Mouse (Mus musculus) mouse trophoblast stem cell (cell line): ENCODE data around the gene Kctd12.

Source experiments
- in situ Hi-C, 2 experiments: fragments of 300-500 bp; cut with MseI, MboI; formaldehyde crosslinking; loops; 2 replicates in 1 of 2; 3 replicates in 1 of 2; pipeline ENCODE4 v1.15.1; 2025

Kctd12 gene

GRCm38 (mm10) chr14:102982627-102983540 lies at the start of gene Kctd12:
Gene Kctd12, minus strand, starts transcription at chr14:102982637.
- in situ Hi-C loops: loop anchor here (5.0 to 25.0 kb wide), 3 partner anchors 176 to 1046 kb away; no protein-coding TSS in a partner anchor

GRCm38 (mm10) chr14:103029203-103029602 lies 46.8 kb upstream of the Kctd12 start:
- in situ Hi-C loops: no loop called here

GRCm38 (mm10) chr14:103020046-103020445 lies 37.6 kb upstream of the Kctd12 start:
- in situ Hi-C loops: no loop called here

GRCm38 (mm10) chr14:103017009-103017408 lies 34.6 kb upstream of the Kctd12 start:
- in situ Hi-C loops: no loop called here

- in situ Hi-C loops: loop anchor here (5.0 kb wide), 2 partner anchors 35 to 40 kb away; partner anchors contain the start of gene Acod1 (in 1 of the 2)
Observed at GRCm38 (mm10) chr14:103012563-103013150, 30.2 kb upstream of the Kctd12 start.

- in situ Hi-C loops: loop anchor here (5.0 kb wide), 2 partner anchors 36 to 41 kb away; partner anchors contain the start of gene Acod1 (in 1 of the 2)
Observed at GRCm38 (mm10) chr14:103011782-103012181, 29.3 kb upstream of the Kctd12 start.

- in situ Hi-C loops: no loop called here
Observed at GRCm38 (mm10) chr14:103007737-103008136, 25.3 kb upstream of the Kctd12 start.

- in situ Hi-C loops: loop anchor here (25.0 kb wide), 2 partner anchors 483 to 1058 kb away; no protein-coding TSS in a partner anchor
Observed at GRCm38 (mm10) chr14:102994662-102995561, 12.5 kb upstream of the Kctd12 start.

GRCm38 (mm10) chr14:102990765-102991164 lies 8.3 kb upstream of the Kctd12 start:
- in situ Hi-C loops: loop anchor here (25.0 kb wide), 2 partner anchors 478 to 1053 kb away; no protein-coding TSS in a partner anchor

GRCm38 (mm10) chr14:102989866-102990265 lies 7.4 kb upstream of the Kctd12 start:
- in situ Hi-C loops: loop anchor here (25.0 kb wide), 2 partner anchors 478 to 1053 kb away; no protein-coding TSS in a partner anchor

- in situ Hi-C loops: loop anchor here (25.0 kb wide), 2 partner anchors 477 to 1052 kb away; no protein-coding TSS in a partner anchor
Observed at GRCm38 (mm10) chr14:102989254-102989653, 6.8 kb upstream of the Kctd12 start.

GRCm38 (mm10) chr14:102987626-102988025 lies 5.2 kb upstream of the Kctd12 start:
- in situ Hi-C loops: loop anchor here (25.0 kb wide), 2 partner anchors 475 to 1050 kb away; no protein-coding TSS in a partner anchor

GRCm38 (mm10) chr14:102983686-102984085 lies 1.2 kb upstream of the Kctd12 start:
- in situ Hi-C loops: loop anchor here (5.0 to 25.0 kb wide), 3 partner anchors 176 to 1046 kb away; no protein-coding TSS in a partner anchor

GRCm38 (mm10) chr14:102982016-102982626 lies 316 bp downstream of the Kctd12 start:
- in situ Hi-C loops: loop anchor here (5.0 to 25.0 kb wide), 3 partner anchors 175 to 1045 kb away; no protein-coding TSS in a partner anchor

GRCm38 (mm10) chr14:102981441-102982015 lies 909 bp downstream of the Kctd12 start:
- in situ Hi-C loops: loop anchor here (5.0 to 25.0 kb wide), 3 partner anchors 174 to 1044 kb away; no protein-coding TSS in a partner anchor

- in situ Hi-C loops: loop anchor here (5.0 to 25.0 kb wide), 3 partner anchors 174 to 1044 kb away; no protein-coding TSS in a partner anchor
Observed at GRCm38 (mm10) chr14:102980986-102981385, 1.5 kb downstream of the Kctd12 start.

GRCm38 (mm10) chr14:102980481-102980880 lies 2.0 kb downstream of the Kctd12 start:
- in situ Hi-C loops: loop anchor here (5.0 to 25.0 kb wide), 3 partner anchors 173 to 1043 kb away; no protein-coding TSS in a partner anchor

- in situ Hi-C loops: loop anchor here (5.0 to 25.0 kb wide), 3 partner anchors 173 to 1043 kb away; no protein-coding TSS in a partner anchor
Observed at GRCm38 (mm10) chr14:102979831-102980230, 2.6 kb downstream of the Kctd12 start.

GRCm38 (mm10) chr14:102975865-102976264 lies 6.6 kb downstream of the Kctd12 start:
- in situ Hi-C loops: loop anchor here (25.0 kb wide), 2 partner anchors 464 to 1039 kb away; no protein-coding TSS in a partner anchor
